Mouse (Mus musculus) spleen, adult 2 months (tissue): Measurements from ENCODE around the gene Apoc1.

Source experiments
- CTCF ChIP-seq: fragments of 200-500 bp; IDR thresholded peaks from 2 replicates; pipeline ENCODE4 v1.5.1; 2011; ENCODE audit warnings: mild to moderate bottlenecking, inconsistent platforms; ENCODE audit not compliant: insufficient read depth, insufficient read length, insufficient replicate concordance; ENCODE audit errors: extremely low read depth
- POLR2A ChIP-seq: fragments of 200-500 bp; IDR thresholded peaks from 2 replicates; pipeline ENCODE4 v1.6.1; 2011; ENCODE audit warnings: low read depth, low read length, inconsistent platforms

GRCm38 (mm10) chr7:19696336-19696873, 3.9 kb upstream of the Apoc1 start:
- TF ChIP-seq POLR2A: no peak
- no peak for TF ChIP-seq CTCF
